Mouse (Mus musculus) layer of hippocampus, postnatal 14 days (tissue): ENCODE measurements around the gene Dpp6. TPM values are rescaled to one million over a fixed set of nuclear protein-coding genes. Genes with fewer than 3 reads are reported as not detected.

ENCODE experiments used
- DNase-seq, 2 experiments: peaks; one replicate each; pipeline ENCODE4 v3.0.0; 2021 to 2022; ENCODE audit warnings: low spot score in 2 of 2, mixed read lengths in 1 of 2
- long read RNA-seq, 2 experiments: library from polyadenylated mRNA; stranded (forward); transcript quantifications; one replicate each; pipeline ENCODE4 v2.0.0; 2021
- total RNA-seq, 2 experiments: library from RNA; stranded (reverse); gene quantifications; 2 replicates each; pipeline ENCODE4 v1.2.3; 2021

The Dpp6 gene
- 100 to 1,000 TPM; 228 to 246 TPM for total RNA-seq
- long read RNA-seq, experiment 1, full-length matches to known transcripts, result 38 of 50 reads
- long read RNA-seq, experiment 1, partial matches to known transcripts, result 10 of 50 reads
- long read RNA-seq, experiment 1, other reads (novel, unspliced or antisense), result 2 of 50 reads
- long read RNA-seq, experiment 2, full-length matches to known transcripts, result 29 of 49 reads
- long read RNA-seq, experiment 2, partial matches to known transcripts, result 14 of 49 reads
- long read RNA-seq, experiment 2, other reads (novel, unspliced or antisense), result 6 of 49 reads

DNA sequence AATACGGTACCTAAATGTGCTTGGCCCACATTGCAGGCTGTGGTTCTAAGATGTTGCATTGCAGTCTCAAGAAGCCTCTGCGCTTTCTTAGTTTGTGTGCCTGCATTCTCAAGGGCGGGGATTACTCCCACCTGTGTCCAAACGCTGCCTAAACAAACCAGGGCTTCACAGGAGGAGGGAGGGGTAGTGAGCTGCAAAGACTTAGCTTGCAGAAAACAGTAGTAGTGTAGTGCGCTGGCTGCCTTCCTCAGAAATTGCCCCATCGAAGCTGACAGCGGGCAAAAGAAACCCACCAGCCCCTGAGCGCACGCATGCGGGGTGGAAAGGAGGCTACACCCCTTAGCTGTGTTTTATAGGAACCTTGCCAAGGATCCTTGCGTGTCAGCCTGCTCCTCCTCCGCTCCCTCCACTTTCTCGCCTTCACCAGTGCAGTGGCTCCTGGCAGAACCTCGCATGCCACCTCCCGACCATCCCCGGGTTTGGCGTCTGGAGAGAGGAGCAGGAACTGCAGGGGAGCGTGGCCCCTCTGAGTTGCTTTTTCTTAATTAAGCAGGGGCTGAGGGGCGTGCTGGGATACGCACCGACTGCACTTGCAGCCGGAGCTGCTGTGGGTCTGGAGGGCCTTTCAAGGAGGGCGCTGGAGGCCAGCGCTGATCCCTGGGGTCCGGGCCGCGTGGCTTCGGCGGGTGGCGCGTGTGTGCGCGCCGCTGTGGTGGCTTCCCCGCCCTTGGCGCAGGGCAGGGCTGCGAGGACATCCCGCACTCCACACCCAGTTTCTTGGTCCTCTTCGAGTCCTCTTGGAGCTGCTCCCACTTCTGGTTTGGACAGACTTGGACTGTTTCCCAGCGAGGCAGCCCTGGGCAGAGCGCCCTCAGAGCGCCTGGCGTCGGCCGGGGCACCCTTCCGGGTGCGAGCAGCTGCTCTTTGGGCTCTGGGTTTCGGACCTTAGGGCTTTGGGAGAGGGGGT lies at the start of gene Dpp6:
TSS of gene Dpp6 (plus strand) at position 229 of the 967 bp plus-strand sequence.
- peak; percentile 6 to 9 for DNase-seq

DNA sequence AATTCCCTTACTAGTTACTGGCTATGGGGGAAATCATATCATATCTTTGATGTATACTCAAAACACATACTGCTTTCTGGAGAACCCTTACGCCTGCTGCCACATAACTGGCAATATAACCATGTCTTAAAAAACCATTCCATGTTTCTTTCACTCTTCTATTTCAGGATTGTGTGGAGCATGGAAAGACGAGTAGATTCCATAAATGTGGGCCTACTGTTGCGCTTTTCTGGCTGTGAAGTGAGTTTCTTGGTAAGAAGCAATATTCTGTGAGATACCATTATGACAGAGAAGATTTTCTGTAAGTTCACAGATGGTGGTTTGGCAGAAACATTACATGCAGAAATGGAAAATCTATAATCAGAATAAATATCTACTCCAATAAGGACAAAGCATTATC lies 33.0 kb upstream of the Dpp6 start:
- no peak for DNase-seq

DNA sequence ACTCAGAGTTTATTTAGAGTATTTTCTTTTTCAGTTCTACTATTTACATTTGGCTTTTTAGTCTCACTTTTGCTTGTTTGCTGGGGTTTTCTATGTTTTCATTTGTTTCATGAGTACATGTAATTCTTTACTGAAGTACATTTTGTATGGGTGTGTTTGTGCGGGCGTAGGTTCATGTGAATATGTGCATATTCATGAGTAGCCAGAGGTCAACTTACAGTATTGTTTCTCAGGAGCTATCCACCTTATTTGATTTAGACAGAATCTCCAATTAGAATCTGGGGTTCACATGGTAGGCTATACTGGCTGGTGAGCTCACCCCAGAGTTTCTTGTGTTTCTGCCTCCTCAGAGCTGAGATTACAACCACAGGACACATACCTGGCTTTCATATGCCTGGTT lies 21.5 kb upstream of the Dpp6 start:
- DNase-seq, result no peak

DNA sequence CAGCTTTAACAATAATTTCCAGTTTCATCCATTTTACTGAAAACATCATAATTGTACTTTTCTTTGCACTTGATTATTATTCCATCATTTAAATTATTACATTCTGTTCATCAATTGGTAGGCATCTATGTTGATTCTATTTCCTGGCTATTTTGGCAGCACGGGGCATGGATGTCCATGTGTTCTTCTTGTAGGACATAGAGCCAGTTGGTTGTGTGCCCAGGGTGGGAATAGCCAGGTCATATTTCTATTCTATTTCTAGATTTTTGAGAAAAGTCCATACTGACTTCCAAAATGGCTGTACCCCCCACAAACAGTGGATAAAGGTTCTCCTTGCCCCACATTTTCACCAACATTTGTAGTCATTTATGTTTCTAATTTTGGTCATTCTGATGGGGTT lies 19.0 kb downstream of the Dpp6 start:
- DNase-seq, result no peak

DNA sequence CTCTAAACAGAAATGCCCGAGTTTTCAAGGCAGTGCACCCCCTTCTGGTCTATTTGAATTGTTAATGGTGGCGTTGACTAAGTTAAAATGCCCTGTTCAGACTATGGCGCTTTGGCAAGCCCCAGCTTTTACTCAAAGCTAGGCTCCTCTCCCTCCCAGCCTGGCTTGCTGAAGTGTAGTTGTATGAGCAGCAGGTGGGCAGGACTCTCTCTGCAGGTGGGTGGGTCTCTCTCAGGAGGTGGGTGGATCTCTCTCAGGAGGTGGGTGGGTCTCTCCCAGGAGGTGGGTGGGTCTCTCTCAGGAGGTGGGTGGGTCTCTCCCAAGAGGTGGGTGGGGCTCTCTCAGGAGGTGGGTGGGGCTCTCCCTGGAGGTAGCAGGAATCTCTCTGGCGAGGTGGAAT lies 24.1 kb downstream of the Dpp6 start:
- DNase-seq, result no peak

DNA sequence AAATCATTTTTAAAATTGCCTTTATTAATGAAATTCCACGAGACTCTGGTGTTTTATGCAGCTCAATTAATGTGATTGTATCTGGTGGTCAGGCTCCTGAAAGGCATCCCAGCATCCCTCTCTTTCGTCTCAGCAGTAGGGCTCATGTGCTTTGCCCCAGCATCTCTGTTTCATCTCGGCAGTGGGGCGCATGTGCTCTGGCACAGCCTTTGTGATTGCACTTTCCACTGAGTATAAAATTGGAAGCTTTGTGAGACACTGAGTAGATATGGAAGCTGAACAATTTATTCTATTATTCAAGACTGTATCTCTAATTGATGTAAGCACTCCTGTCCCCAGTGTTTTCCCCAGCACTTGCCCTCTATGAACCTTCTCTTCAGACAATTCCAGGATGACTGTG lies 37.7 kb downstream of the Dpp6 start:
- DNase-seq, result no peak

DNA sequence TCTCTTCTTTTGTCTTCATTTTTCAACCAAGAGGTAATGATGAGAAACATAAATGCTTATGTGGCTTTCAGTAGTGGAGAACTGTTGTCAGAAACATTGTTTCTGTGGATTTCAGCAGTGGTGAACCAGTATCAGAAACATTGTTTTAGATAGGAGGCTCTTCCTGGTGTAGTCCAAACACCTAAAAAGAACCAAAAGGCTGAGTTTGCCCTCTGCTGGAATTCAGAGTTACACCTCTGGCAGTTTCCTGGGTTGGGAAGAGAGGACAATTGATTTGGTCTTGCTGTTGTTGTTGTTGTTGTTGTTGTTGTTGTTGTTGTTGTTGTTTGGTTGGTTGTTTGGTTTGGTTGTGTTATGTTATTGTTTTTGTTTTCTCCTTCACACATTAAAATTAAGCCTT lies 58.4 kb downstream of the Dpp6 start:
- DNase-seq, result no peak

DNA sequence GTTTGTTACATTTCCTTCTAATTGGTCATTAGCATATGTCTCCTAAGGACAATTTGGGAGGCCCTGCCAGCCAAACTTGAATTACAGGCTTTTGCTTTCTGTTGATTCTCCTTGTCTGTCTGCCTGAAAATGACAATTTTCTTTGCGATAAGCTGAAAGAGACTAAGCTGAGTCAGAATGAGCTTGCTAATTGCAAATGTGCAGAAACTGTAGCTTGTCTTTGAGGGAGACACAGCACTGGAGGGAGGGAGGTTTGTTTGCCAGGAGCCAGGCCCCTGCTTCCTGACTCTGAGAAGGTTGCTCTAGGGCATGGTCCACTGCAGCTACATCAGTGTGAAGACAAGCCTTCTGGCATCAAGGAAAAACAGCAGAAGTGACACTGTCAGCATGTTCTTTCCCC lies 70.5 kb downstream of the Dpp6 start:
- no peak for DNase-seq

DNA sequence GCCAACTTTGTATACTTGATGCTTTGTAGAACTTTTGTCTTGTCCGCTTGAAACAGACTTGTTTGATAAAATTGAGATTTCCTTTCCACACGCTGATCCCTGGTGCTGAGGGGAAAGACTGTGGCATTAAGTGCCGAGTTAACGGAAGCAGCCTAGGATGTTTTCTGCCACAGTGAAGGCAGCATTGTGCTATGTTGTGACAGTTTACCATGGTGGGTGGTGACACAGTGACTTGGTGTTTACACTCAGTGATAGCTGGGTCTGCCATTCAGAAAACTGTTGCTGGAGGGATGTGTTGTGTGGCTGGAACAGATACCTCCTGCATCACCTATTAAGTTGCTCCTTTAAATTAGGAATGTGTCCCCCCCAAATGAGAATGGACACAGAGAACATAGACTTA lies 71.1 kb downstream of the Dpp6 start:
- DNase-seq, result no peak

DNA sequence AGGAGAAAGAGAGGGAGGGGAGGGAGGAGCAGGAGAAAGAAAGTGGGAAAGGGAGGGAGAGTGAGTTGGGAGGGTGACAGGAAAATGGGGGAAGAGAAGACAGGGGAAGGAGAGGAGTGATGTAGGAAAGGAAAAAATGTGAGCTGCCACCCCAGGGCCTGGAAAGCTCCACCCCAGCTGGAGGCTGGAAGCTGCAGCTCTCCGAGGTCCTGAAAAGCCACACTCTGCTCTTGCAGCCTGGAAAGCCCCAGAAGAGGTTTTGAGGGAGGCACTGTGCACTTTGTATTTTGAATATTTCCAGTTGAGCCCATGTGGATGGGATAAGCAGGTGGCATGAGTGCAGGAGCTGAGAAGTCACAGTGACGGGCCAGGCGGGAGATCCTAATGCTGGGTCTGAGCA lies 77.3 kb downstream of the Dpp6 start:
- DNase-seq, result no peak

DNA sequence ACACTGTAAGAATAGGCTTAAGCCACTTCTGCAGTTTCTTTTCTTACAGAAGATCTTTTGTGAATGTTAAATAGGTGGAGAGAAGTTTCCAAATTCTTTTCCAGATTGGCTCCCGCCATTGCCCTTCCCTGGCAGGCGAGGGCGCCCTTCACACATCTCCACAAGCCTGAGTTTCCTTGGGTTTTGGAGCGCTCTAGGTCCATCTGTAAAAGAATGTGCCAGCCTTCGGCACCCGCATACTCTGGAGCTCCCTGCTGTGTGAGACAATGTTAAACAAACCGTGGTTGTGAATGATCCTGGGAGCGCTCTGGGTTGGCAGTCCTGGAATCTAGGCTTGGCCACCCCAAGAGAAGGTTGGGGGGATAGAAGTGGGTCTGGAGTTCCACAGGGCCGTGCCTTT lies 86.8 kb downstream of the Dpp6 start:
- DNase-seq, result peak; percentile 48 to 52

DNA sequence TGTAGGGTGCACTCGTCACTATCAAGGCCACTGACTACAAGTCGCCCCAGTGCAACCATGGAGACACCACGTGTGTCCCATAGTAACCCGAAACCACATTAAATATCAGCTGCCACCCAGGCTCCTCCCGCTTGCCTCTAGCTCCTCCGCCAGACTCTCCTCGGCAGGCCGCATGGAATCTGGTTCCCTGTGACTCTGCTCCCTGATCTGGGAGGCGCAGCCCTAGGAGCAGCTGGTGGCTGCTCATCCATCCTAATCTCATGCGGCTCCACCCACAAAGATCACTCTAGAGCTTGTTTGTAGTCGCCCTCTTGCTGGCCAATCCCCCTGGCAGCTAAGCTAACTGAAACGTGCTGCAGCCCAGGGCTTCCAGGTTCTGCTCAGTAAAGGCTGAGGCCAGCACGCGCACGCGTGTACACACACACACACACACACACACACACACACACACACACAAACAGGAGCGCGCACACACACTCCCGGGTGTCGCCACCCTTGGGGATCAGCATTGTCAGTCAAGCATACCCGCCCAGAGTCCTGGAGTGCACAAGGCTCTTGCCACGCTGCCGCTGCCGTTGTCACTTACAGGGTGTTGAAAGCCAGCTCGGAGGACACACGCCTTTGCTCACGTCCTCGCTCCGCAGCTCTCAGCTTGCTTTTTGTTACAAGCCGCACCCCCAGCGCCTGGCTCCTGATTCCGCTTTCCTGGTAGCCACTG lies 87.5 kb downstream of the Dpp6 start:
- DNase-seq, result peak; percentile 52 to 65

DNA sequence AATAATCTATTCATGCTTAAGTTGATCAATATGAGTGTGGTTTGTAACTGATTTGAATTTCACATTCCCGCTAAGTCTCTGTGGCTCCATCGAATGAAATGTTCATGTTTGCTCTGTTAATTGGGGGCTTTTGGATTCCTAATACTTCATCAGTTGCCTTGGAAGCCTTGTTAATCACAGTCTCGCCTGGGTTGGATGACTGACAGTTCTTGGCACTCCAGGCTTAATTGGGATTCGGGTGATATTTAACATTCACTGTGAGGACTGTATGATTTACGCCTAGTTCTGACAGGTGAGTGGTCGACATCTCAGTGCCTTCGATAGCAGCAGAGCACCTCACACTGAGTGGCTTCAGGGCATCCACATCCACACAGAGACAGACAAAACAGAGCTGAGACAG lies 90.1 kb downstream of the Dpp6 start:
- DNase-seq, result no peak

DNA sequence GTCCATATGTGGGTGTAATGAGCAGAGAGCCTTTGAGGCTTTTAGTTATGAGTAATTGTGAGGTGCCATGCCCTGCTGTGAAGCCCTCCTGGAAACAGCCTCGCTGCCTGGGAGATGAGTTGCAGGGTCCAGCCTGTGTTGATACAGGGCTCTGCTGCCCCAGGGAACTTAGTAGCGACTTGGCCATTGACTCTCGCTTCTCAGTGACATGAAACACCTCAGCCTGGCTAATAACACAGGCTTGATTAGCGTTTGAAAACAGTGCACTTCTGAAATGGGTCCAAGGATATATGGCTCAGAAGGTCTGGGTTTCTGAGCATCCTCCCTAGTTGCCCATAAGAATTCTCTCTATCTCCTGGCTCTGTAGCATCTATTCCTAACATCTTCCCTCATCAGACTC lies 91.6 kb downstream of the Dpp6 start:
- no peak for DNase-seq

DNA sequence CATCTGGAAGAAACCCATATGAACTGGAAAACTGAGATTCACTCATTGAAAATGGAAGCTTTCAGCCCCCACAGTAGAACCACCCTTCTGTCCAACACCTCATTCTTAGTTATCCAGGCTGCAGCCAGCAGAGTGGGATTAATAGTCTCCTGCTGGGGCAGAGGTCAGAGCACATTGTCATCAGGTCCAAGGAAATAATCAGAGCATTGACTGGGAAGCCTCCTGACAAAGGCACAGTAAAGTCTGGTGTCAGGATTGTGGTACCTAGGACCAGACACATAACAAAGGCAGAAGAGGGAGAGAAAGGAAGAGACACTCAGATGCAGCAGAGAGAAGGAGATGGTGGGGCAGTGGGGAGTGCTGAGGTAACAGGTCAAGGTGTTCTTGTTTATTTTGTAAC lies 93.3 kb downstream of the Dpp6 start:
- DNase-seq, result no peak

DNA sequence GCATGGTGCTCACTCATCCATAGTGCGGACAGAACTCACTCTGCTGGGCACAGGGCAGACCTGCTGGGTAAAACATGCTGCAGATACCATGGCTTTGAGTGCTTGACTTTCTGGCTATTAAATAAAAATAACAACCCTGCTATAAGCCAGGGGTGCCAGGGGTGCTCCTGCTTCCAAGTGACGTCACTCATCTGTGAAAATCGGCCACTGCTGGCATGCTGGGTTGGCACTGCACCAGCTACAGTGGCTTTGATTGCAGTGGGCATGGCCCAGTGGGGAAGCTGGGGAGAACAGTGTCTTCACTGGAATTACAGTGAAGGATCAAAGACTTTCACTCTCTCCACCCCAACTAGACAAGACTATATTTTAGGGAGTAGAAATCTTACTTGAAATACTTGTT lies 95.0 kb downstream of the Dpp6 start:
- no peak for DNase-seq

DNA sequence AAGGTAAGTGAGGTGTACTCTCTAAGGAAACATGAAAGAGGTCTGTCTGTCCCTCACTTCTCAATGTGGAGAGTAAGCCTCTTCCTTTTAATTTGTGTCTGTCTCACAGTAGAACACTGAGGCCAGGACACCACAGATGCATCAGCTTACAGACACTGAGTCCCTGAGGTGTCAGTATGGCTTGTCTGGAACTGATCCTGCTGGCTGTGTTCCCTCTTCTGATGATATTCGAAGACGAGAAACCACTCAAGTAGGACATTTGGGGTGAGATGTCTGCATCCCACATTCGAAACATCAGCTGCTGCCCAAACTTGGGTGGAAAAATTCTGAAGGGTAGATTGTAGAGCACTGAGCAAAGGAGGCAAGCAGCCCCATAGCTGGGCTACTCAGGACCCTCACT lies 101.8 kb downstream of the Dpp6 start:
- DNase-seq, result no peak

DNA sequence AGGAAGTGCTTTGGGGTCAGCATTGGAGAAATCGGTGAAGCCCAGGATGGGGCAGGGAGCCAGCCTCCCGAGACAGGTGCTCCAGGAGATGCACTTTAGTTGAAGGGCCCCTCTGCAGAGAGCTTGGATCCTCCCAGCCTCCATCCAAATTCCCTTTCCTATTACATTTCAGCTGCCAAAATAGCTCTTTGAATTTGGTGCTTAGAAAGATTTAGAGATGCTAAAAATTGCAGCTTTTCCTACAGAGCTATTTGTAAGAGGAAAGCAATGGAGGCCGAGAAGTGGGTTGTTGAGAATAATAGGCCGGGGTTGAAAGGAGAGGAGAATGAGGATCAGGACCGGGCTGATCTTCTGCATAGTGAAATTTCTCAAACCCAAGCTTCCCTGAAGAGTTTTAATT lies 107.5 kb downstream of the Dpp6 start:
- DNase-seq, result no peak

DNA sequence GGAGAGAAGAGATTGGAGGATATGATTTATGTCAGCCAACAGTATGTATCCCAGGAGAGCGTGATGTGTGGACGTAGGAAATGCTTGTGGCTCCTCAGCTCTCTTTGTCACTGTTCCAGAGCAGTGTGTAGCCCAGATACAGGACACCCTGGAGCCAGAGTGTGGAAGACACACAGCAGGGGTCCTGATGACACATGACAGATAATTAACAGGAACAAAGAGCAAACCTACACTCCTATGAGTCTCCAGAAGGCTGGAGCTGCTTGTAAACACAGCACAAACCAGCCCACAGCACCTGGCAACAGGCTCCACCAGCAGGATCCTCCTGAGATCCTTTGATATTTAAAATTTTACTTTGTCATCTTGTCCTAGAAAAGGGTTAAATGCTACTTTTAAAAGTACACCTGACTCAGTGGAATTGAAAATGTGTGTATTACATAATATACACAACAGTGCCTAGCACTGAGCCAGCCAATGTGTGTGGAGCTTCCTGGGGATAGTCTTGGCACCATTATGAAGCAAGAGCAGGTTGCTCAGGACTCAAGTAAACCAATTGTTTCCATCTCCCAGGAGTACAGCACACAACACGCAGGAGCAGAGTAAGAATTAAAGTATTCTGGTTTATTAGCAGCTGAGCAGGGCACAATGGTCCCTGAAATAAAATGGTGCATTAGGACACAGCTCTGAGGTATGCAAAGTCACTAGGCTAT lies 115.6 kb downstream of the Dpp6 start:
- DNase-seq, result no peak

DNA sequence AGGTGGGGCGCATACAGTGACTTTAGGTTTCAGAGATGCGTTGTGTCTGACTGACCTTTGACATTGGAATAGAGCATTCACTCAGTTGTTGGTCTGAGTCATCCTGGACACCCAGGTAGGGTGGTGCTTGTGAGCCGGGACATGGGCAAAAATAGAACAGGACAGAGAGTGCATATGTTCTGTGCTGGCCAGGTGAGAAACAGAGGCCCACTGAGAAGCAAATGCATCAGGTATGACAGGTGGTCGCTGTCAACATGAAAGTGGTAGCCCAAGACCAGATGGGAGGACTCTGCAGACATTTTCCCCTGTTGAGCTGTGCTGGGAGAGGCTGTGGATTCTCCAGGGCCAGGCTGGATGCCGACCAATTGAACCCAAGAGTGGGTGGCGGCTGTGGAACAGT lies 117.9 kb downstream of the Dpp6 start:
- no peak for DNase-seq

DNA sequence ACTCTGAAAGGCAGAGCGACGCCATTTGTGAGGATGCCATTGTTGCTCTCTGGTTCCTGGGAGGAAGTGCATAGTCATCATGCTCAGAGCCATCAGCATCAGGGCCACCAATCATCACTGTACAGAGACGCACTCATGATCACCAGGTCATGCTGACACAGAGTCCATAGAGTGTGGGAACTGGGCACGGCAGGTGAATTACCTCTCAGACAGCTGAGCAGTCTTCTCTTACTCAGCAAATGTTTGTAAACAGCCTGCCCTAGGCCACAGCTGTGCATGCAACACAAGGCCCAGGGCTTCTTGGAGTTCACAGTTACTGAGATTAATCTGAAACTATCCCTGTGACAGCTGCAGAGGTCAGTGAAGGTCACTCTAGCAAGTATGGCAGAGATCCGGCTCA lies 124.5 kb downstream of the Dpp6 start:
- DNase-seq, result no peak
